Mouse (Mus musculus) c-Kit-positive CD71-negative TER-119-negative erythroid progenitor cells, embryonic 14.5 days (primary cell): ENCODE data around the gene Mr1.

ENCODE experiments used
- DNase-seq: peaks from one replicate; pipeline ENCODE4 v3.0.0-alpha.2; 2013; ENCODE audit warnings: low read depth

Gene Mr1

DNA sequence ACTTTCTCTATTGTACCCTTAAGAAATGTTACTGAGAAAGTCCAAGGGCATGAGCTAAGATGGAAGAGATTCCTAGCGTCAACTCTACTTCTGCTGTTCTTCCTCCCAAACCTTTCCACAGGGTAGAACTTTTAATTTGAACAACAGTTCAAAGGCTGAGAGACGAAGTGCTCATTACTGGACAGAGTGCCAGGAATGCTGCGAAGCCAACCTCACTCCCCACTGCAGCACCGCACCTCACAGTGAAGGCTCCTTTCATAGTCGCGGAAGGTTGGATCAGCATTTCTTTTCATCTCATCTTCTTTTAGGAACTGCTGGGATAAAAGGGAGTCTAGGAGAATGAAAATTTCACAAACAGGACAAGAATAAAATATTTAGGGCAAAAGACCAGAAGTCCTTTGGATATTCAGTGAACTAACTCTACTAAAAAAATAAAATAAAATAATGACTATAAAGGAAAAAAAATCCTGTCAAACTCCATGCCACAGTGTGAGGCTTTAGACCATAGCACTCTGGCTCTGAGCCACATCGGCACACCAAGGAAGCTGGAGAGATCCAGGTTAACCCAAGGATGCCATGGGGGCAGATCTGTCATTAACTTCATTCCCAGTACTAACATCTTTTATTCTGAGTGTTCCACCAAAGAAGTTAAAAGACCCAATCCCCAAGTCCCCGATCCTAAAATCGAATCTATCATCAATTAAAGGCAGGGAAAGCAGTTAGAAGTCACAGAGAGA lies 52.5 kb downstream of the Mr1 start:
- DNase-seq, result no peak

DNA sequence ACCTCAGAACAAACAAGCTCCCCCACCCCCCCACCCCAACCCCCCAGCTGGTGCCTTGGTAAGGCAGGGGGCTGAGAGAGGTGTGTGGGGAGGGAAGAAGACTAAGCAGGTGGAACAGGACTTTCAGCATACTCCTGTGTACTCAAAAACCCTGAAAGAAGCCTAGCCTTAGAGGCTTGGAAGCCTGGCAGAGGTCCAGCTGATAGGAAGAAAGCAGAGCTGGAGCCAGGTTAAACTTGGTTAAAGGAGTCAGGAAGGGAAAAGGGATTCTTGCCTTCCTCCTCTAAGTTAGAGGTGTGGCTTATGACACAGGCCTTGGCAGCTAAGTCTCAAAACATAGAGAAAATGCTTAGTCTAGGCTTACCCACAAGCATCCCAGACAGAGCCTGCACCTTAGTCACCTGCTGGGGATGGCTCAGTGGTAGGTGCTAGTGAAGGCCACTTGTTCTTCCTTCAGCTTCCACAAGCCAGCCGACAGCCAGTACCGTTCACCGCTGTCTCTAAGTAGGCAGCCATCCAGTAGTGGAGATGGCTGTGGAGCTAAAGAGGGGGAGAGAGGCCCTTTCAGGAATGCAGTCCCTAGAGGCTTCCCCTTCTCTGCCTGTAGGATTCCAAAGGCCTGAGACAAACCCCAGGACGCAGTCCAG lies 53.3 kb downstream of the Mr1 start:
- DNase-seq, result no peak

DNA sequence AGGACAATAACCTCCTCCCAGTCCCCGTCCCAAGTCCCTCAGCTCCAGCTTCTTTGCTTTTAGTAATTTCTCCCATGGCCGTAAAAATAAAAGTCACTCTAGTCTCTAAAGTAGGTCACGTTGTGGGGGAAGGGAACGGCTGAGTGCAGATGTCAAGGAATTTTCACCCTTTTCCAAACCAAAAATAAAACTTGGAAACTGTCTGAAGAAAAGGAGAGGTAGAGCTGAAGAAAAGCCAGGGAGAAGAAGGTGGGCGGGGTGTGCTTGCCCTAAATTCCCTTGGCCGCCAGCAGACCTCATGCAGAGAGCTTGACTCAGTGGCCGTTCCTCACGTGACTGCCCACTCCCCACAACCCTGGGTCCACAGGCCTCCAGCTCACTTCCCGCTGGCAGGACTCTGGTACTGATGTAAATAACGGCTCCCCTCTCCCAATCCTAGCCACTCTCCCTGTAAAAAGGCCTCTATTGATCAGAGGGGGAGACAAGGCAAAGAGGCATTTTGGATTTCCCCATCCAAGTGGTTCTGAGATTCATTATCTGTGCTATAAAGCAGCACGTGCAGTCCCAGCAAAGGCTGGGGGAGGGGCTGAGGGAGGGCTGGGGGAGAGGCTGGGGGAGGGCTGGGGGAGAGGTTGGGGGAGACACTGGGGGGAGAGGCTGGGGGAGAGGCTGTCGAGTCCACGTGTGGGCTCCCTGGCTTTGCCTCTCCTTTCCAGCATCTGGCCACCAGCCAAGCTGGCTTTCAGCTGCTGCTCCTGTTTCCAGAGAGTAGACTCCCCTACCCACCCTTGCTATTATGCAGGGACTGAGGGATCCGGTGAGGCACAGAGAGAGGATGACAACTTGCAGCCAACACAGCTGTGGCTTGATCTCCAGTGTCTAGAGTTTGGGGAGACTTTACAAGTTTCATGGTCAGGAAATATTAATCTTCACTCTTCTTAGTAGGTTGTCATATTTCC lies 54.5 kb downstream of the Mr1 start:
- DNase-seq, result no peak

- DNase-seq, result no peak
These were observed 55.2 kb downstream of the Mr1 start for GRCm38 (mm10) chr1:155091374-155091841.

DNA sequence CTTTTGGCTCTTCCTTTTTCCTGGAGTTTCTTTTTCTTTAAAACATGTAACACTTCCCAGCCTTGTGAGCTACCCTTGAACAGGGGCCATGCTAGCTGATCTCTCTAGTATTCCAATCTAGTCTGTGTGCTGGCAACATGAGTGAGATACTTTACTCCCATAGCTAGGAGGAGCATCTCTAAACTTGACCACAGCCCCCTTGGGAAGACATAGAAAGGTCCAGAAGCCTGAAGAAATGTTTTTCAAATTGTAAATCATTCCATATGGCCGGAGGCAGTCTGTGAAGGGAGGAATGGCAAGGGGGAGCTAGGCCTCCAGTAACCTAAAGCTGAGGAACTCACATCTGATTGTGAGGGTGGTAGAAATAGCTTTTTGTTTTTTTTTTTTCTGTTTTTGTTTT lies 55.9 kb downstream of the Mr1 start:
- no peak for DNase-seq

GRCm38 (mm10) chr1:155090327-155090726 lies 56.3 kb downstream of the Mr1 start:
- no peak for DNase-seq

- no peak for DNase-seq
These were observed 57.6 kb downstream of the Mr1 start for GRCm38 (mm10) chr1:155088847-155089603.

DNA sequence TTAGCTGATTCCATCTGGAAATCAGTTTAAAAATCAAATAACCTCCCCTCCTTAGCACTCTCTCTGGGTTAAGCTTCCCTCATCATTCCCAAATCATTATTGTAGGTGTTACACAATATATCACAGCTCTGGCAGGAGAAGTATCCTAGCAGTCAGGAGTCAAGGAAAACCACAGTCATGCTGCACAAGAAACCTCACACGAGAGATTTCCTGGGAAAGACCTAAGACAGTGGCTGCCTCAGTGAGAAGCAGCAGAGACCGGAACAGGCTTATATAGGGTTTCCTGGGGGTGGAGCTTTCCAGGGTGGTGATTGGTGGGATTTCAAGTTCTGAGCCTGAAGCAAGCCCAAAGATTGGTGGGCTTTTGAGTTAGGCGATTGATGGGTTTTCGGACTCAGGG lies 58.6 kb downstream of the Mr1 start:
- DNase-seq, result no peak

DNA sequence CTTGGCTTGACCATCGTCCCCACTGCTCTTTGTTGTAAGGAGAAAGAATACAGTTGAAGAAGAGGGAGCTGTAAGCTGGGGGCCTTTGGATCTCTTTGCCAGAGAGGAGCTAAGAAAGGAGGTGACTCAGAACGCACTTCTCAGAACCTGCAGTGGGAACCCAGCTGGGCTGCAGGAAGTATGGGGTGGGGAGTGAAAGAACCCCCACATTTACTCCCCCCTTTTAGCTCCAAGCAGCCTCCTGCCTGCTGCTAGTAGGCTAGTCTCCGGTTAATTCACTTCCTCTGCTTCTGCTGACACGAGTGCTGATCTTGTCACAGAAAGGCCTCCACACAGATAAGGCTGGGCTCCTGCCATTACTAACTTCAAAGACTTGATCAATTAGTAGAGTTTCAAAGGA lies 59.7 kb downstream of the Mr1 start:
- DNase-seq, result no peak

GRCm38 (mm10) chr1:155086416-155086815 lies 60.2 kb downstream of the Mr1 start:
- no peak for DNase-seq

- DNase-seq, result no peak
These were observed 61.8 kb downstream of the Mr1 start for GRCm38 (mm10) chr1:155084839-155085238.

DNA sequence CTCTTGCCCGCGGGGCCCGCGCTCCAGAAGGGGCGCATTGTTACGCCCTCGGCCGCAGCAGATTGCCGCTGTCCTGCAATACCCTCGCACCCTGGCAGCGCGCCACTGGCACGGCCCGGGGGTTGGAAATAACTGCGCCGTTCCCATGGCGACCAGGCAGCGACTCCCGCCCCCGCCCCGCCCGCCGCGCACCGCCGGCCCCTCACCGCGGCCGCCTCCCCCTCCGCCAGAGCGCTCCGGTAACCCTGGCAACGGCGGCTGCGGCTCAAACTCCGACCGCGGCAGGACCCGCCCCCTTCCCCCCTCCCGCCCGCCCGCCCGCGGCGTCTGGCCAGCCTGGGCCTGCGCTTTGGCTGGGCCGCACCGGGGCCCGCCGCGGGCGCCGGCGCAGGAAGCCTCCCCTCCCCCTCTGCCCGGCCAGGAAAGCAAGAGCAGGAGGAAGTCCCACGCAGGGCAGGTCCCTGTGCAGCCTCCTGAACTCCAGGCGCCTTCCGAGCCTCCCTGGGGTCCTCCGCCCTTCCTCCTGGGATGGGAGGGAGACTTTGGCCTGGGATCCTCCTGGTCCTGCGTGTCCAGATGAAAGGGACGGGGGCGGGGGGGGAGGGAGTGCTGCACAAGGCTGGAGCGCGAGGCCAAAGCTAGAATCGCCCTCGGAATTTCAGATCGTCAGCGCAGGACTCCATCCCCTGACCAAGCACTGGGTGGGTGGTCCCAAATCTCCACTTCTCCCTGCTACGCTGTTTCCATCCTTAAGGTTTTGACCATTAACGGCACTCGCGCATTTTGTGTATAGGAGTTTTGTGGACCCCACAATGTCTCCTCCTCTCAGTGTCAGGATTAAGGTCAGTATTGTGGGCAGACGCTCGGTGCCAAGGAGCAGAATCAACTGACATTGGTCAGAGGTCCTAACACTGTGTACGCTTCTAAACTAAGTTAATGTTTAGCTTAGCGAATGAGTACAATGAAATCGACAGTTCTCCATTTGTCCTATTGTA lies 63.0 kb downstream of the Mr1 start:
- peak; percentile 73 for DNase-seq

DNA sequence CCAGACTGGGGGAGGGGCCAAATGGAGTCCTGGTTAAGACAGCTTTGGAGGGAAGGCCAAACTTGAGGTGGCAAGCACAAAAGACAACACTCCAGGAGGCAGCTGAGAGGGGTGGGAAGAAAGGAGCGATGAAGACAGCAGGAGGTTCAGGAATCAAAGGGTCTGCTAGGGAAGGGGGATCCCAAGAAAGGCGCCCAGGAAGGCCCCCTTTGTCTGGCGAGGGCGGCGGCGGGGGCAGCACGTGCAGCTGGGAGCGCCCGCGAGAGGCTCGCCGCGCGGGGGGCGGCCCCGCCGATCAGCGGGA lies 63.7 kb downstream of the Mr1 start:
- no peak for DNase-seq

DNA sequence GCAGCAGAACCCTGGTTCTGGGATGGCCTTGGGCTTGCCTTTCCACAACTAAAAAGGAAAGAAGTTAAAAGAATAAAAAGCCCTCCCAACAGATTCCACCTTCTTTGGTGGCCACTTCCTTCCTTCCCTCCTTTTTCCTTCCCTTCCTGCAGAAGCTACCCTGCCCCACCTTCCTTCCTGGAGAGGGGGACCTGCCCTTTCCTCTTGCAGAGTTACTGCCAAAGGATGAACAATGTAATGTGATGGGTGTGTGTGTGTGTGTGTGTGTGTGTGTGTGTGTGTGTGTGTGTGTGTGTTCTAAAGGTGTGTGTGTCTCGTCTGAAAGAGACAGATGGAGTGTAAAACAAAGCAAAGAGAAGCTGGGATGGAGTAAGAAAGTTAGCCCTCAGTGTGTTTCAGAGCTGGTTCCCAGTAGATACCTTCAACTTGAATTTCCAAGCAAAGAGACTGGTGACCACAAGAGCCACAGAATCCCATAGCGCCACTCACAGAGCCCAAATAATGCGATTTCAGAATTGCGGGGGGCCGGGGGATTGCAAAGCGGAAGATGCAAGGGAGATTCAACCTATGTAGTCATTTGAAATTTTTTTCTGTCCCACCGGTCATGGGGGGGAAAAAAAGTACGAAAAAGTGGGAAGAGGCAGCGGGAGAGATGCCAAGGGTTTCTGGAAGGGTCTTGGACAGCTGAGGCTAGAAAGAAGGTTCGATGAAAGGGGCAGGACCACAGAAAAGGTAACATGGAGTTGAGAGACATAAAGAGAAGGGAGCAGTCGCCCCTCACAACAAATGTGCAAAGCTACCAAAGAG lies 64.3 kb downstream of the Mr1 start:
- no peak for DNase-seq

- no peak for DNase-seq
These were observed 68.9 kb downstream of the Mr1 start for GRCm38 (mm10) chr1:155077675-155078074.
